Mouse (Mus musculus): ENCODE data around the gene Dazap1. TPM values are rescaled to one million over a fixed set of nuclear protein-coding genes. Genes with fewer than 3 reads are reported as not detected.
"Not testable (repeated sequence)": the region's sequence is repeated elsewhere in the genome, so short reads cannot be mapped to it uniquely, and the experiment has no call there.

Dazap1 gene
- polyA plus RNA-seq, 1 experiment from 2014 or later: 42.3 TPM

GRCm38 (mm10) chr10:80245600-80245999 is 15.7 kb upstream of the Dazap1 start:
- no peaks in the 10 kb centered on the region for H3K9me3 ChIP-seq (ENCODE audit: control insufficient read depth, low read length)
- no peak overlapping the region for H3K9ac ChIP-seq (ENCODE audit: low read depth, low read length)
- H3K4me2 ChIP-seq (ENCODE audit: low read depth, low read length): no peak overlapping the region
- ATAC-seq (ENCODE audit: low read depth): peak; percentile 19; the same call in 1 of the 2 replicates
- 4% methylated on average over 4 of the region's 4 CpGs for WGBS
- no peak overlapping the region for H3K27ac ChIP-seq (replicated peaks; ENCODE audit: low read depth, low read length)
- DNase-seq (ENCODE audit: low spot score): peak; percentile 90
- H3K4me1 ChIP-seq (ENCODE audit: control insufficient read depth, insufficient read depth, low read length): peaks cover 5% of the 10 kb centered on the region; the same call in 1 of the 2 replicates
- H3K27me3 ChIP-seq (replicated peaks; ENCODE audit: control insufficient read depth, insufficient read depth, low read length): no peaks in the 10 kb centered on the region
- peaks cover 41% of the 10 kb centered on the region for H3K36me3 ChIP-seq (ENCODE audit: control insufficient read depth, insufficient read depth, low read length)
- H3K4me3 ChIP-seq (ENCODE audit: low read depth, low read length): no peak overlapping the region

- H3K4me3 ChIP-seq (ENCODE audit: low read depth, low read length): peak overlapping the region; percentile 70; the same call in 1 of the 2 replicates
- 46% methylated on average over 6 of the region's 6 CpGs for WGBS
- H3K9me3 ChIP-seq (ENCODE audit: control insufficient read depth, low read length): no peaks in the 10 kb centered on the region
- H3K27ac ChIP-seq (replicated peaks; ENCODE audit: low read depth, low read length): no peak overlapping the region
- H3K4me2 ChIP-seq (ENCODE audit: low read depth, low read length): peak overlapping the region; percentile 71; the same call in 1 of the 2 replicates
- no peak for ATAC-seq (ENCODE audit: low read depth)
- peak; percentile 74 for DNase-seq (ENCODE audit: low spot score)
- H3K4me1 ChIP-seq (ENCODE audit: control insufficient read depth, insufficient read depth, low read length): peaks cover 5% of the 10 kb centered on the region; the same call in 1 of the 2 replicates
- no peak overlapping the region for H3K9ac ChIP-seq (ENCODE audit: low read depth, low read length)
- H3K27me3 ChIP-seq (replicated peaks; ENCODE audit: control insufficient read depth, insufficient read depth, low read length): no peaks in the 10 kb centered on the region
- peaks cover 25% of the 10 kb centered on the region for H3K36me3 ChIP-seq (ENCODE audit: control insufficient read depth, insufficient read depth, low read length)
Measured at GRCm38 (mm10) chr10:80247849-80248248, 13.4 kb upstream of the Dazap1 start.

GRCm38 (mm10) chr10:80248437-80248836 is 12.8 kb upstream of the Dazap1 start:
- Histone ChIP-seq H3K4me2 (ENCODE audit: low read depth, low read length) (peak overlapping the region; percentile 71), H3K36me3 (ENCODE audit: control insufficient read depth, insufficient read depth, low read length) (peaks cover 25% of the 10 kb centered on the region), H3K4me3 (ENCODE audit: low read depth, low read length) (peak overlapping the region; percentile 70), H3K9ac (ENCODE audit: low read depth, low read length) (0 out of 2 replicates have a peak overlapping the region, but pooled peaks have one; percentile 19)
- not testable (repeated sequence) for H3K4me1 ChIP-seq (ENCODE audit: control insufficient read depth, insufficient read depth, low read length); ATAC-seq (ENCODE audit: low read depth); H3K27ac ChIP-seq (replicated peaks; ENCODE audit: low read depth, low read length); H3K9me3 ChIP-seq (ENCODE audit: control insufficient read depth, low read length); DNase-seq (ENCODE audit: low spot score); H3K27me3 ChIP-seq (replicated peaks; ENCODE audit: control insufficient read depth, insufficient read depth, low read length)
- 49% methylated on average over 3 of the region's 3 CpGs for WGBS

GRCm38 (mm10) chr10:80248971-80249640 is 12.2 kb upstream of the Dazap1 start, which contains the start of gene Ndufs7:
Ndufs7 (plus strand) TSS chr10:80249121.
- ATAC-seq (ENCODE audit: low read depth) (peak; percentile 94), DNase-seq (ENCODE audit: low spot score) (peak; percentile 95)
- WGBS: under 1% methylated on average over 53 of the region's 53 CpGs
- no peaks in the 10 kb centered on the region for H3K9me3 ChIP-seq (ENCODE audit: control insufficient read depth, low read length)
- H3K27me3 ChIP-seq (replicated peaks; ENCODE audit: control insufficient read depth, insufficient read depth, low read length): no peaks in the 10 kb centered on the region
- peak within 1 kb of the TSS; percentile 70 for H3K4me3 ChIP-seq (ENCODE audit: low read depth, low read length)
- peaks cover 25% of the 10 kb centered on the region for H3K36me3 ChIP-seq (ENCODE audit: control insufficient read depth, insufficient read depth, low read length)
- peak within 1 kb of the TSS; percentile 83 for H3K27ac ChIP-seq (replicated peaks; ENCODE audit: low read depth, low read length)
- peak within 1 kb of the TSS; percentile 71 for H3K4me2 ChIP-seq (ENCODE audit: low read depth, low read length)
- H3K9ac ChIP-seq (ENCODE audit: low read depth, low read length): peak within 1 kb of the TSS; percentile 71
- H3K4me1 ChIP-seq (ENCODE audit: control insufficient read depth, insufficient read depth, low read length): peaks cover 5% of the 10 kb centered on the region; the same call in 1 of the 2 replicates

GRCm38 (mm10) chr10:80250059-80250458 is 11.2 kb upstream of the Dazap1 start:
- no peak for ATAC-seq (ENCODE audit: low read depth)
- H3K27ac ChIP-seq (replicated peaks; ENCODE audit: low read depth, low read length): no peak overlapping the region
- 26% methylated on average over 2 of the region's 2 CpGs for WGBS

GRCm38 (mm10) chr10:80250573-80250972 is 10.7 kb upstream of the Dazap1 start:
- 0 out of 2 replicates have a peak, but pooled peaks cover 2% of the 10 kb centered on the region for H3K4me1 ChIP-seq (ENCODE audit: control insufficient read depth, insufficient read depth, low read length)
- no peak overlapping the region for H3K9ac ChIP-seq (ENCODE audit: low read depth, low read length)
- no peaks in the 10 kb centered on the region for H3K27me3 ChIP-seq (replicated peaks; ENCODE audit: control insufficient read depth, insufficient read depth, low read length)
- H3K9me3 ChIP-seq (ENCODE audit: control insufficient read depth, low read length): no peaks in the 10 kb centered on the region
- DNase-seq (ENCODE audit: low spot score) (no peak), ATAC-seq (ENCODE audit: low read depth) (no peak)
- 80% methylated on average over 4 of the region's 4 CpGs for WGBS
- H3K27ac ChIP-seq (replicated peaks; ENCODE audit: low read depth, low read length): no peak overlapping the region
- no peak overlapping the region; the same call in 1 of the 2 replicates for H3K4me2 ChIP-seq (ENCODE audit: low read depth, low read length)
- peak overlapping the region; percentile 70; the same call in 1 of the 2 replicates for H3K4me3 ChIP-seq (ENCODE audit: low read depth, low read length)
- H3K36me3 ChIP-seq (ENCODE audit: control insufficient read depth, insufficient read depth, low read length): peaks cover 34% of the 10 kb centered on the region

More at GRCm38 (mm10) chr10:80250059-80250458, 11.2 kb upstream of the Dazap1 start:
- peak overlapping the region; percentile 71 for H3K4me2 ChIP-seq (ENCODE audit: low read depth, low read length)
- no peak for DNase-seq (ENCODE audit: low spot score)
- peaks cover 29% of the 10 kb centered on the region for H3K36me3 ChIP-seq (ENCODE audit: control insufficient read depth, insufficient read depth, low read length)
- H3K27me3 ChIP-seq (replicated peaks; ENCODE audit: control insufficient read depth, insufficient read depth, low read length): no peaks in the 10 kb centered on the region
- no peaks in the 10 kb centered on the region for H3K9me3 ChIP-seq (ENCODE audit: control insufficient read depth, low read length)
- peak overlapping the region; percentile 71 for H3K9ac ChIP-seq (ENCODE audit: low read depth, low read length)
- peak overlapping the region; percentile 70 for H3K4me3 ChIP-seq (ENCODE audit: low read depth, low read length)
- H3K4me1 ChIP-seq (ENCODE audit: control insufficient read depth, insufficient read depth, low read length): peaks cover 5% of the 10 kb centered on the region; the same call in 1 of the 2 replicates

- ATAC-seq (ENCODE audit: low read depth): no peak
- Histone ChIP-seq H3K27me3 (replicated peaks; ENCODE audit: control insufficient read depth, insufficient read depth, low read length) (no peaks in the 10 kb centered on the region), H3K9ac (ENCODE audit: low read depth, low read length) (no peak overlapping the region)
Measured at GRCm38 (mm10) chr10:80252011-80252410, 9.3 kb upstream of the Dazap1 start.

GRCm38 (mm10) chr10:80252493-80253274 is 8.6 kb upstream of the Dazap1 start:
- Histone ChIP-seq H3K36me3 (ENCODE audit: control insufficient read depth, insufficient read depth, low read length) (peaks cover 53% of the 10 kb centered on the region), H3K4me1 (ENCODE audit: control insufficient read depth, insufficient read depth, low read length) (0 out of 2 replicates have a peak, but pooled peaks cover 2% of the 10 kb centered on the region), H3K4me2 (ENCODE audit: low read depth, low read length) (no peak overlapping the region), H3K4me3 (ENCODE audit: low read depth, low read length) (no peak overlapping the region), H3K9ac (ENCODE audit: low read depth, low read length) (no peak overlapping the region), H3K9me3 (ENCODE audit: control insufficient read depth, low read length) (no peaks in the 10 kb centered on the region), H3K27me3 (replicated peaks; ENCODE audit: control insufficient read depth, insufficient read depth, low read length) (no peaks in the 10 kb centered on the region), H3K27ac (replicated peaks; ENCODE audit: low read depth, low read length) (no peak overlapping the region)
- 93% methylated on average over 11 of the region's 11 CpGs for WGBS
- no peak for ATAC-seq (ENCODE audit: low read depth)
- DNase-seq (ENCODE audit: low spot score): no peak

More at GRCm38 (mm10) chr10:80252011-80252410, 9.3 kb upstream of the Dazap1 start:
- no peak for DNase-seq (ENCODE audit: low spot score)
- Histone ChIP-seq H3K4me3 (ENCODE audit: low read depth, low read length) (no peak overlapping the region), H3K36me3 (ENCODE audit: control insufficient read depth, insufficient read depth, low read length) (peaks cover 48% of the 10 kb centered on the region), H3K9me3 (ENCODE audit: control insufficient read depth, low read length) (no peaks in the 10 kb centered on the region), H3K4me2 (ENCODE audit: low read depth, low read length) (no peak overlapping the region), H3K27ac (replicated peaks; ENCODE audit: low read depth, low read length) (no peak overlapping the region), H3K4me1 (ENCODE audit: control insufficient read depth, insufficient read depth, low read length) (0 out of 2 replicates have a peak, but pooled peaks cover 2% of the 10 kb centered on the region)

Data from embryonic facial prominence, embryonic 14.5 days (tissue).